Mouse (Mus musculus): ENCODE results near the gene Med25.

DNA sequence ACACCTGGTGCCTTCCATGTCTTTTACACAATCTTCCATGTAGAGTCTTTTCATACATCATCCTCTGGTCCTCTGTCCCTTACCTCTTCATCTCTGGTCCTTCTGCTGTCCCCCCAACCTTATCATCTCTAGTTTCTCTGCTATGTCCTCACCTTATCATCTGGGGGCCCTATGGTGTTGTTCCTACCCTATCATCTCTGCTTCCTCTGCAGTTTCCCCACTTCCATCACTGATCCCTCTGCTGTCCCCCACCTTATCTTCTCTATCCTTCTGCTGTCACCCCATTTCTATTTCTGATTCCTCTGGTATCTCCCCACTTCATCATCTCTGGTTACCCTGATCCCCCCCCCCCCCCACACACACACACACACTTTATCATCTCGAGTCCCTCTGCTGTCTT lies 36.1 kb upstream of the Med25 start:
- TF ChIP-seq CTCF (IDR thresholded peaks at IDR 0.05; ENCODE audit: control insufficient read depth, insufficient read depth, low read length) (no peak), POLR2A (IDR thresholded peaks at IDR 0.05; ENCODE audit: borderline replicate concordance, control insufficient read depth, low read depth, low read length) (no peak)

Data from bone marrow, adult 2 months (tissue).